Mouse (Mus musculus): Measurements from ENCODE around the gene Tmpo.

Tmpo gene

DNA sequence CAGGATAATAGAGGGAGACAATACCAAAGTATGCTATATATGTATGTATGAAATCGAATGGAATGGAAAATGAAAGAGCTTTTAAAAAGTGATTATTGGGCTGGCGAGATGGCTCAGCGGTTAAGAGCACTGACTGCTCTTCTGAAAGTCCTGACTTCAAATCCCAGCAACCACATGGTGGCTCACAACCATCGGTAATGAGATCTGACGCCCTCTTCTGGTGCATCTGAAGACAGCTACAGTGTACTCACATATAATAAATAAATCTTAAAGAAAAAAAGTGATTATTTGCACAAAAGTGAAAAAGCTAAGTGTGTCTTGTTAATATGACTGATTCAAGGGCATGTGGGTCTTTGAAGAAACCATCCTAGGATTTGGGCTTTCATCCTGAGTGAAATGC is 3.8 kb upstream of the Tmpo start:
- WGBS = 67% methylated on average over 5 of the region's 5 CpGs

DNA sequence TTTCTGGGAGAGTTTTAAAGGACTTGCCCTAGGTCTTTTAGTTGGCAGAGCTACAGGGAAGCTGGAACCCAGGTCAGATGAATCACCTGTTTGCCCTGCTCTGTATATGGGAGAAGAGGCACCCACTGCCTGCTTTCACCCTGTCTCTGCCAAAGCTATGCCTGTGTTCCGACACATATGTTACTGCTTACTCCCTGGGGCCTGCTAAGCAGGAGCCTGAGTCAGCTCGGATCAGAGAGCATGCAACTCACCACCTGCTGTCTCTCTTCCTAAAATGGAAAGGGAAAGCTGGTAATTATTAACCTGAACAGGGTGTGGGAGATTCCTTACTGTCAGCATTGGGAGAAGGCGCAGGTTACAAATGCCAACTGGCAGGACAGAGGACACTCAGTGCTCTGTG is 2.2 kb upstream of the Tmpo start:
- WGBS = 52% methylated on average over 3 of the region's 3 CpGs

DNA sequence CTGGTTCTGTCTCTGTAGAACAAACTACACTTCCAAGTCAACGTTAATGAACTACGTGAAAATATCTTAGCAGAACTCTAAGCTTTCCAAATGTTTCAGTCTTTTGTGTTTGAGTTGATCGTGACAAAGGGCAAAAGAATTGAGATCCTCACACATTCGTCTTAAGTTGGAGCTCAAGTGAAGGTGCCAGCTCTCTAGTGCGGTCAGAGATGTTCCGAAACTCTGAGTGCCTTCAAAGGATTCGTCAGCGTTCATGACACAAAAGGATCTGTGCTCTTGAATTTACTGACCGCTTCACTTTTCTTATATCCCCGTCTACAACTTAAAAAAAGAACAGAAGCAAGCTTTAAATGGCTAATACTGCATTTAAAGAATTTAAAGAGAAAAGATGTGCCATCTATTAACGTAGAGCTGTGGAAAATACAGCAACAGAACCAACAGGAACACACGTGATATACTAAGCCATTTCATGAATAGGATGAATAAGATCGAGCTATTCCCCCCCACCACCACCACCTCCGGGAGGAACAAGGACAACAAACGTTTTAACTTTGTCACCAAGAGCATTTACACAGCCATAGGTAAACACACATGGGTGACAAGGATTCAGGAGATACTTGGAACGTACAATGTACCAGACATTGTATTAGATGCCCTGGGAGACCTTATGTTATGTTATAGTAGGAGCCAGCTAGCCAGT is 1.3 kb upstream of the Tmpo start:
- under 1% methylated on average over 16 of the region's 16 CpGs for WGBS

DNA sequence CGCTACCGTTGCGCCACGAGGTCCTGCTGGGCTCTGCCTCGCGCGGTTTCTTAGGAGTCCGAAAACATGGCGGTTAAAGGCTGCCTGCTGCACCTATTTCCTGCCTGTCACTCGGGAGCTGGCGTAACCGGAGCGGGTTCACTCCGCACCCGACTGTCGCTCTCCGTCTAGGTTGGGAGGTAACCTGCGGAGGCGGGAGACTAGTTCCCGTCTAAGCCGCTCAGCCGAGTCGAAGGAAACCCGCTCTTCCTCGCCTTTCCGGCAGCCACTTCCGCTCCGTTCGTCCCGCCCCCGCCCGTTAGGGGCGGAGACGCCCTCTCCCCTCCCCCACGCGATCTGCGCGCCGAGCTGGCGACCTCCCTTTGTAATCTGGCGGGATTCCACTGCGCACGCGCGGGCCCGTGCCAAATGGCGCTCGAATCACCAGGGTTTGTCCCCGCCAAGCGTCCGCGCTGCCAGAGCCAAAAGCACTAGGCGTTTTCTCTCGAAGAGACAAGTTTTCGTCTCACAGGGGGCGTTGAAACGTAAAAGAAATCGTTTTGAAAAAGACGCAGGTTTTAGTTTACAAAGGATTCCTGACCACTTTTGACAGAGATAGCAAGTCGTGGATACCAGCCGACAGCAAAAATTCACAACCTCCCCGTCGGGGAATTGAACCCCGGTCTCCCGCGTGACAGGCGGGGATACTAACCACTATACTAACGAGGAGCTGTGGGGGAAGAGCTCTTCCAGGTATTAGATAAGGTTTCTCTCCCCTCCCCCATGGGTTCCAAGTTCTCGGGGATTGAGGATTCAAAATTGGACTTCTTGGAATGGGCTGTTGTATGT is 560 bp upstream of the Tmpo start:
- WGBS = under 1% methylated on average over 69 of the region's 69 CpGs

DNA sequence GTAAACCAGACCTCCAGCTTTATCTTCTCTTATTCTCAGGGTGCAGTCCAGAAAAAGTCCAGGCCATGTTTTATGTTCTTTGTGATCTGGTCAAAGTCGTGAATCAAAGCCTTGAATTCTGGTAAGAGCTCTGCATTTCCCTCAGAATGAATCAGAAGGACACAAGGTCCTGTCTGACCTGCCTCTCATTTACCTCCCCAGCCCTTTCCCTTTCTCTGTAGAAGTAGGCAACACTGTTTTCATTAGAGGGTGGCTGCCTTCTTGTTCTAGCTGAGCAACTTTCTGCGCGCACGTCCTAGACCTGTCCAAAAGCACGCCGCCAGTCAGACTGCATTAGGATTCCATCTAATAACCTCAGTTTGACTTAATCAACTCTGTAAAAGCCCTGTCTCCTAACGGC is 814 bp downstream of the Tmpo start:
- 51% methylated on average over 7 of the region's 7 CpGs for WGBS

DNA sequence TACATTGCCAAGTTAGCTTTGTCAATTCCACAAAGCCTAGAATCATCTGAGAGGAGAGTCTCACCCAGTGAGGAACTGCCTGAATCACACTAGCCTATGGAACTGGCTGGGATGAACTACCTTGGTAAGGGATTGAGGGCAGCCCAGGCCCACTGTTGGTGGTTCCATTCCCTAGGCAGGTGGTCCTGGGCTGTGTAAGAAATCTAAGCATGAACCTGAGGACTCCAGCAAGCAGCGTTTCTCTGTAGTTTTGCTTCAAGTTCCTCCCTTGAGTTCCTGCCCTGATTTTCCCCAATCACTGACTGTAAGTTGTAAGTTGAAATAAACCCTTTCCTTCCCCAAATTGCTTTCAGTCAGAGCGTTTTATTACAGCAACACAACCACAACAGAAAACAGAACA is 1.3 kb downstream of the Tmpo start:
- WGBS = 81% methylated on average over 2 of the region's 2 CpGs

DNA sequence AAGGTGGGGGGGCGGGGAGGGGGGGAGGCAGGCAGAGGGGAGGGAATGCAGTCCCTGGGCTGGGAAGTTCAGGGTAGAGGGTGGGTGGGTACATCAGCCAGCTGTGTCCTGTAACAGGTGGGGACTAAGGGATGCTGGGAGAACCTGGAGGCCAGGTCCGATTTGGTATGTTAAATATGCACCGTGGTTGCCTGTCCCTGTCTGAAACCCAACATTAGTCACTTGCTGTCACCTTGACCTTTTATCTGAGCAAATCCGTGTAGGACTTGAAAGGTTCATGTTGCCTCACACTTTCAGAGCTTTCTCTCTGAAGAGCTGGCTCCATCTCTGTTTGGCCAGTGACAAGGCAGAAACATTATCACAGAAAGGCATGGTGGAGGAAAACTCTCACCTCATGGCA is 3.9 kb downstream of the Tmpo start:
- 83% methylated on average over 4 of the region's 4 CpGs for WGBS

DNA sequence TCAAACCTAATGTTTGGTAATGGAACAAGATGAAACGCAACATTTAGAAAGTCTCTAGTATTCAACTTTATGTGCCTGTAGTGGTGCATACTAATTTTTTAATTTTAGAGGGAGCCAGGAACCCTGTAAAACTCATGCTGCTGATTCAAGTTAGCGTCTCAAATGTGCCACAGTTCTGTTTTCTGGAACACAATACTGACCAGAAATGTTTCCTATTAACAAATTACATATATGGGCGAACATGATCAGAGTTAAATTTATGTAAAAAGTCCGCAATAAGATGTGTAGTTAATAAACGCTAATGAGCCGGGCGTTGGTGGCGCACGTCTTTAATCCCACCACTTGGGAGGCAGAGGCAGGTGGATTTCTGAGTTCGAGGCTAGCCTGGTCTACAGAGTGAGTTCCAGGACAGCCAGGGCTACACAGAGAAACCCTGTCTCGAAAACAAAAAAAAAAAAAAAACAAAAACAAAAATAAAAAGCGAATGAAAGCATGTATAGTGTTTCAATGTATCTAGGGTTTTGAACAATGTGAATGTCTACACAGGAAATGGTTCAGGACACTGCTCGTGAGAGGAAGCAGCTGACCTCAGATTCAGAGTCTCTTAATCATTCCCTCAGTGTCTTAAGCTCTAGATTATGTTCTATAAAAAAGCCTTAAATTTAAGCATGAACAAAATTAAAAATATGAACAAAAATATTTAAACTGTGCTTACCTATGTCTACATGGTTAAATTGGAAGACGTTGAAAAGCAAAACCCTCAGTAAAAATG is 8.6 kb downstream of the Tmpo start:
- WGBS = 74% methylated on average over 14 of the region's 14 CpGs

DNA sequence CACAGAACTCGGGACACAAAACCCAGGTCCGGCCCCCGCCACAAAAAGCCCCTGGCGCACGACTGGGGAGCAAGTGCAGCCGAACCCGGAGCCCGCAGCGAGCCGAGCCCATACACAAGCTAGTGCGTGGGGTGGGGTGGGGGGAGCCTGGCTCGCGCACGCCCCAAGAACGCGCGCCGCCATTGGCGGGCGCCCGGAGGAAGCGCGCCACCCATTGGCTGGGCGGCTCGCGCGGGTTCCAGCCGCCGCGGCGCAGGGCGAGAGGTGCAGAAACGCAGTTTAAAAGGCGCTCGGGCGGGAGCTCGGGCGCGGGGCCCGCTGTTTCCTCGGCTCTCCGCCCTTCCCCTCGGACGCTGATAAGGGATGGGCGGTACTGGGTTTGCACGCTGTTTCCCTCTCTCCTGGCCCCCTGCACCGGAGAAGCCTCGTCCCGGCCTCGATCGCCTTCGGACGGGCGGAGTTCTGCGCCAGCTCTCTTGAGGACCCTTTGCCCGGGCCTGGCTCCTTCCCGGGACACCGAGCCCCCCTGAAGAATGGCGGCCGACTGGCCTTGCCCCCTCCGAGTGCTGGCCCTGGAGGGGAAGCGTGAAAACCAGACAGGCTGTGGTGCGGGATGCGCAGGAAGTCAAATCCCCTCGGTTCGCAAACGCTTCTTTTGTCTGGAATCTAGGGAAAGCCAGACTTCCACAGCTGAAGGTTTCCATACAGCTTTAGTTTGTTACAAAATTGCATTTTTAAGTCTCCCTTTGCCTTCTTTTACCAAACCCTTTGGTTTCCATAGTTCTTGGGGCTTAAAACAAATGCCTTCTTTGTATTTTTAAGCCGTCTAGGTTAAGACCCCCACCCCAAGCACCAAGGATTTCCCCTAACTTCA is 9.4 kb downstream of the Tmpo start:
- WGBS = under 1% methylated on average over 68 of the region's 68 CpGs

DNA sequence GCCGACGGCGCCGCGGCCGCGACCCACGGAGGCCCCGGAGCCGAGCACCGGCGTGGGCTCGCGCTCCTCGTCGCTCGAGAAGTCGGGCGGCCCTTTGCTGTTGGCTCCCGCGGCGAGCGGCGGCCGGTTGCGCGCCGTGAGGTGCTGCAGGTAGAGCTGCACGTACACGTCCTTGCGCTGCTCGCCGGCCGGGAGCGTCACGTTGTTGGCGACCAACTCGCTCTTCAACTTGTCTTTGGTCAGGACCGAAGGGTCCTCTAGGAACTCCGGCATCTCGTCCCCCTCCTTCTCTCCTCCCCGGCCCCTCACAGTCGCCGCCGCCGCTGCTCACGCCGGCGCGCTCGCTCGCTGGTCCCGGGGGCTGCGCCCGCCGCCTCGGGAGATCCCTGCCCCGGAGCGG is 10.1 kb downstream of the Tmpo start:
- WGBS = under 1% methylated on average over 59 of the region's 59 CpGs

DNA sequence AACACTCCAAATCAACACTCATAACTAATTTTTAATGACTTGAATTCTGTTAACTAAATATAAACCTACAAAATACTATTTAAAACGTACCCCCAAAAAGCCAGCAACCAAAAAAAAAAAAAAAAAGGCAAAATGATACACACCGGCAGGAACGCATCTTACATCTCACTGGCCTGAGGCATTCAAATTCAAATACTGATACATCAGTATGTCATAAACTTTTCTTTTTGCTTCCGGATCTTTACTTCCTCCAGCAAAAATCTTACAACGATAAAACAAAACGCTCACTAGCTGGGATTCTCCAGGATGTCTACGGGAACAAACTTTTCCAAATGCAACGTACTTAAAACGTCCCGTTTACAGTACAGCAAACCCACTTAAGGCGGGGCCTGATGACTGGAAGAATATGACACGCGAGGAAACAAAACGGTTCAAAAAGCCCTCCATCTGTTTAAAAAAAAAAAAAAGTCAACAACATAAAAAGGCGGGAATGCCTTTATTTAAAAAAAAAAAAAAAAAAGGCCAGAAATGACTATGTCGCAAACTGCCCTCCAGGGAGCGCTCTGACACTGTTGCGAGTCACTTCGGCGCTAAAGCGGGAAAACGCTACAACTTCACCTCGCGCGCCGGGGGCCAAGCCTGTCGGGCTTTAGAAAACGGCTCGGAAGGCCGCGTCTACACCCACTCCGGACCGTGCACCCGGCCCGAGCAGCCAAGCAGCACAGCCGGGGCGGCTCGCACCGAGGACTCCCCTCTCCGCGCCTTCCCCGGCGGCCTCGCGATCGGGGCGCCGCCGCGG is 10.8 kb downstream of the Tmpo start:
- under 1% methylated on average over 50 of the region's 50 CpGs for WGBS

DNA sequence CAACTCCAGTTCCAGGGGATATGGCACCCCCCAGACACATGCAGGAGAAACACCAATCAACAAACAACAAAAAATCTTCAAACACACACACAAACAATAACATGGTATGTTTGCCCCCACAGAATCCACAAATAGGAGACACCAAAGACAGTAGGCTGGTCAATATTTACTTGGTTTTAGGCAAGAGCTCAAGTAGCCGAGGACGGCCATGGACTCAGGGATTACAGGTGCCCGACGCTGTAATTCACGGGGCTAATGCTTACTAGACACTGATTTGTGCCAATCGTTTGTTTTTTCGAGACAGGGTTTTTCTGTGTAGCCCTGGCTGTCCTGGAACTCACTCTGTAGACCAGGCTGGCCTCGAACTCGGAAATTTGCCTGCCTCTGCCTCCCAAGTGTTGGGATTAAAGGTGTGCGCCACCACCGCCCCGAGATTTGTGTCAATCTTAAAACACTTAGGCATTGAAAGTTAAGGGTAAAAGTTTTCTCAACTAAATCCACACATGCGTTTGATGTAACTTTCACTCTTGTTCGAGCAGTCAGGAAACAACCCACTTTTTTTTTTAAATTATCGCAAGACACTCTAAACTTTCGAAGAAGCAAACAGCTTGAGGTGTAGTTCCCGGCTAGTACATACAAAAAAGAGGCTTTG is 11.6 kb downstream of the Tmpo start:
- WGBS = 33% methylated on average over 17 of the region's 17 CpGs

DNA sequence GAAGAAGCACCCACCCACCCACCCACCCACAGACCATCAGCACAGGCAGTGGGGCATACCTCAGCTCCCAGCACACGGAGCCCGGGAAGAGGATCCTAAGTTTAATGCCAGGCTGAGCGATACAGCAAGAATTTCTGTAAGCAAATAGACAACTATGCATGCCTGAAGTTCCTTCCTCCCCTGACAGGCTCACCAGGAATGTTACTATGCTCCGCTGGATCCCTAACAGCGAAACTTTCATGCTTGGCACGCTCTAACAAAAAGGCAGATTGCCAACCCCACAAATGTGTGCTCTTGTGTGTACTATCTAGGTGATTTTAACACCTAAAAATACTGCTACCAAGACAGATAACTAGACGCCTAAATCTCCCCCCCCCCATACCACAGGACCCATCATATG is 13.8 kb downstream of the Tmpo start:
- 21% methylated on average over 7 of the region's 7 CpGs for WGBS

DNA sequence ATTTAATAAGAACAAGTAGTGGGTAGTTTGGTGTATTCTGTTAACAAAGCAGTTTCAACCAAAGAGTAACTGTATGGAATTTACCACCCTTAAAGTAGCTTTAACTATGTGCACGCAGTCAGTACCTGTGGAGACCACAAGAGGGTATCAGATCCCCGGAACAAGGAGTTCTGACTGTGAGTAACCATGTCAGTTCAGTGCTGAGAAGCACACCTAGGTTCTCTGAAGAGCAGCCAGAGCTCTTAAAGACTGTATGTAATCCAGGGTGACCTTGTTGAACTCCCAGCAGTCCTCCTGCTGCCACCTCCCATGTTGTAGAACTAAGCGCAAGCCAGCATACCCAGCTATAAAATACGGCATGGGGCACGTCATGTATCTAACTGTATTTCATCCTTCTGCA is 14.2 kb downstream of the Tmpo start:
- 41% methylated on average over 5 of the region's 5 CpGs for WGBS

DNA sequence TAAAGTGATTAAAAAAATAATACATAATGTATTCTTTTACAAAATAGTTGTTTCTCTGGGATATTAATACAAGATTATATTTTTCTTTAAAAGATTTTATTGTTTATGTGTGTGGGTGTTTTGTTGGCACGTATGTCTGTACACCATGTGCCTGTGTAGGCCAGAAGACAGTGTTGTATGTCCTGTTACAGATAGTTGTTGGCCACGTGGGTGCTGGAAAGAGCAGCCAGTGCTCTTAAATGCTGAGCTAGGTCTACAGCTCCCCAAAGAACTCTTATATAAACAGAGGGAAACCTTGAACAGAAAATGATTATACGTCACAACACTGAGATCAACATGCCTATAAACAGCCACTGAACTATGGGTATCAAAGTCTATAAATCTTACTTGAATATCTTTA is 16.6 kb downstream of the Tmpo start:
- 66% methylated on average over 3 of the region's 3 CpGs for WGBS

DNA sequence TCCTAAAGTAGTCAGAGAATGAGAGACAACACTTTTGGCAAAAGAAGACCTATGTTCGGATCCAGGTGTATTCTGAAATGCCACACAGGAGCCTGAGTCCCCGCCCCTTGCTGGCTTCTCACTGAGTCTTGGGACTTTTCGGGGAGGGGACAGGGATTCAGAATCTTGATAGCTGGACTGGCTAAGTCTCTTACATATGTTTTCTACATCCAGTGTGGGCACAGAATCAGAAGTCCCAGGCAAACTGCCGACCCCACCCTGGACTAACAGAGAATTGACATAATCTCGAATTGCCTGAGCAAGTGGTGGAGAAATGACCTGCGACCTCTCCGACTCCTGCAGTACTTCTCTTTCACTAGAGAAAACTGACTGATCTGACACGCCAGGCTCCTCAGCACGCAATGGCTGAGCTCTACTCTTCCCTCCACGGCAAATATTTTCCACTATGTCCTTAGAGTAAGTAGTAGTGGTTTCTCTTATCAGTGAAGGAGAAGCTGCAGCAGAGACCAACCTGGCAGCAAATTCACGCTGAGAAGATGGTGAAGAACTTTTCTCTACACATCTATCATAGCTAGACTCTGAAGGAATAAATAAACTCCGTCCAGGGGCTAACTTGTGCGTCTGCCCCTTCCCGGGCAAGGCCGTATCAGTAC is 18.5 kb downstream of the Tmpo start:
- WGBS = 89% methylated on average over 15 of the region's 15 CpGs

DNA sequence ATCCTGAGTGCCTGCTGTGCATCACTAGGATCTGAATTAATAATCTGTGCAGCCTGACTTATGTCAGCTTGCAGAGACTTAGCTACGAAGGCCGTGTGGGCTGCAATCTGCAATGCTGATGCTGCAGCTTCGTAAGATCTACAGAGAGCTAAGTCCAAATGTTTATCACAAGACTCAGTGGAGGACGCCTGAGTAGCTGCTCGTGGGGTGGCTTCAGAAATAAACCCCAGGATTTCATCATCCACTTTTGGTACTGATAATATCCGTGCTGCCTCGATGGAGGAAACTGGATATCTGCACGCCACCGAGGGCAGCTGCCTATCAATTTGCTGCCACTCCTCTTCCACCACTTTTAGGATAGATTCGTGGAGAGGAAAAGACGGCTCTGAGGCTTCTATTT is 19.0 kb downstream of the Tmpo start:
- 74% methylated on average over 11 of the region's 11 CpGs for WGBS

DNA sequence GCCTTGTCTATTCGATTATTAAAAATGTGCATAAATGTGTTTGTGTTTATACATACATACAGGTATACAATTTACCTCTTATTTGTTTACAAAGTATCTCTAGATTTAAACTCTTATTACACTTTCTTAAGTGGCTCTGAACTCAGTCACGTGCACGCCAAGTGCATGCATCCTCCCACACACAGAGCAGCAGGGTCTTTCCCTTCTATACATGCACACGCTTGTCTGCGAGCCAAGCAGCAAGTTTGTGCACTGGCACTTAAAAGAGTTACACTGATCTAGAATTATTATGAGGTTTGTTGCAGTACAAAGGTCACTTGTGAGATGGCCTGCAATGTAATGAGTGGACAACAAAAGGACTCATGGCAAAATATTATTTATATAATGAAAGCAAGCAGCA is 20.1 kb downstream of the Tmpo start:
- 89% methylated on average over 5 of the region's 5 CpGs for WGBS

DNA sequence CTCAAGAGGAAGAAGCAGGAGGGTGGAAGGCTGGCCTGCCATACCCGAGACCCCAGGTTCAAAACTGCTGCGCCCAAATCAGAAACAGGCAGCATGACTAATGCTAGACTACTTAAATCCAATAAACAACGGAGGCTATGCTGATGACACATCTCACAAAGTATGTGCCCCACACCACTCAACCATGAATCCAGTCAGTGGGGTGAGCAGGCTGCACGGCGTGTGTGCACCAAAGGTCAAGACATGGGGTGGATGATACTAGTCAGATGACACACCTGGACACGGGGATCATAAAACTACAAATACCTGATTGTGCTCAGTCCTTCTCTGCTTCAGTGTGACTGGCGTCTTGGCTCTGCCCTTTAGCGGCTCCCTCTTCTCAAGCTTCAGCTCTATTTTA is 22.7 kb downstream of the Tmpo start:
- 80% methylated on average over 8 of the region's 8 CpGs for WGBS

DNA sequence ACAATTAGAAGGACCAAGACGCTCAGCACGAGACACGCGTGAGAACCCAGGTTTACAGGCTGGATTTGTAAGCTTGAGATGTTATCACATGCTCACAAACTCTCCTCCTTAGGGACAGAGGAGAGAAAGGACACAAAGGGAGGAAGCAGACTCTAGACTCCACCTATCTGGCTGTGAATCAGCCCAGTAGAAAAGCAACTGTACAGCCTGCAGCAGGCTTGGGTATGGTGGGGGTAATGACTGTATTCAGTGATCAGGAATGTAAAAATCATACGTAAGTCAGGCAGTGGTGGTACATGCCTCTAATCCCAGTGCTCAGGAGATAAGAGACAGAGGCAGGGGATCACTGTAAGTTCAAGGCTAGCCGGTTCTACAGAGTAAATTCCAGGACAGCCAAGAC is 24.8 kb downstream of the Tmpo start:
- 79% methylated on average over 6 of the region's 6 CpGs for WGBS

Data from cerebral cortex, adult 2 months (tissue).